Mouse (Mus musculus): ENCODE data around the gene Cfap73.

Gene Cfap73

GRCm38 (mm10) chr5:120583511-120583910, 50.5 kb downstream of the Cfap73 start:
- no peak for DNase-seq

- DNase-seq = peak; percentile 69 to 89
These were observed 52.0 kb downstream of the Cfap73 start for GRCm38 (mm10) chr5:120582002-120582401.

DNA sequence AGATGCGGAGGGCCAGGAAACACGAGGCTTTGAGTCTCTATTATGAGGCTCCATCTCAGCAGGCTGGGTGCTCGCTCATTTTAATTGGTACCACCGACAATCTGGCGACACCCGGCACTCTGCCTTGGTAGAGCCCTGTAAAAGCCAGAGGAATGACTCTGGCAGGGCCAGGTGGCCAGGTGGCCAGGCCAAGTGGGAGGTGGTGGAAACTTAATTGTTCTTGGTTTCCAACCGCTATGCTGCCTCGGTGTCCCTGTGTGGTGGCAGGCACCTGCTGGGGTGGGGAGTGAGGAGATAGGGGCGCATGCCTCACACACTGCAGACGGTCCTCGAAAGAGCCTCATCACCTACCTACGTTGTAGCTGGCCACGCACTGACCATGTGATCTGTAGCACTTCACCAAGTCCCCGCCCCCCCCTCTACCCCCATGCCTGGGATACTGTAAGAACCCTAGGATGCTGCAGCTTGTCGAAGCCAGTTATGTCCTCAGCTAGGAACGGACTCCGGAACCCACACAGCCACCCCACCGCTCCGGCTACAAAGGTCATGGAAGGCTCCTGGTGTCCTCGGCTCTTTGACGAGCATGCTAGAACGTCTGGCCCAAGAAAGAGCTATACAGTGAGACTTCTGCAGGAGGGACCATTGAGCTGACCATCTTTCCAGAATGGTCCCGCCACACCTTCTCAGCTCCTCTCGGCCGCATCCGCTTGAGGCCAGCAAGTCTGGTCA, 54.0 kb downstream of the Cfap73 start:
- peak; percentile 51 to 53 for DNase-seq

GRCm38 (mm10) chr5:120579211-120579897, 54.7 kb downstream of the Cfap73 start:
- peak; percentile 74 to 83 for DNase-seq

DNA sequence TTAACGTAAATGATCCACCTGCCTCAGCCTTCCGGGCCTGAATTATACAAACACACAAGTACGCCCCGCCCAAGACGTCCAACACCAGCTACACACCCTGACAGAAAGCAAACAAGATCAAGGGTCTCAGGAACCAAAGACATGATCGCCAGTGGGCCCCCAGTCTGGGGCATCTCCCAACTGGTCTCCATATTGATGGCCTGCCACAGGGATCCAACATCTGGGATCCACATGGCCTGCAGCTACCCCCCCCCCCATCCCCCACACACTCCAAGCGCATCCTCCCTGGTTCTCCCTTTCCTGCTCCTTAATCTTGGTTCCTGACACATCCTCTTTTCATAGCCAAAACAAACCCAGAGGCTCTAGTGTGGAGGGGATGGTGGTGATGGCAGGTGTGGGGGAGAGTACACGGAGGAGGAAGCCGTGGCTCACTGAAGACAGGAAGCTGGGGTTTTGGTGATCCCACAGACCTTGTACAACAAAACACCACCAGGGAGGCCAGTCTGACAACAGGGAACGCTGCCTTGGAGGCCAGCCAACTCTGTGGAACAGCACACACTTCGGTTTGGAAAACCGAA, 55.4 kb downstream of the Cfap73 start:
- peak; percentile 76 to 83 for DNase-seq
